Mouse (Mus musculus) spleen, adult 2 months (tissue): ENCODE results near the gene Fam183b.

Source experiments
- CTCF ChIP-seq: fragments of 200-500 bp; IDR thresholded peaks from 2 replicates; pipeline ENCODE4 v1.5.1; 2011; ENCODE audit warnings: mild to moderate bottlenecking, inconsistent platforms; ENCODE audit not compliant: insufficient read depth, insufficient read length, insufficient replicate concordance; ENCODE audit errors: extremely low read depth
- POLR2A ChIP-seq: fragments of 200-500 bp; IDR thresholded peaks from 2 replicates; pipeline ENCODE4 v1.6.1; 2011; ENCODE audit warnings: low read depth, low read length, inconsistent platforms

DNA sequence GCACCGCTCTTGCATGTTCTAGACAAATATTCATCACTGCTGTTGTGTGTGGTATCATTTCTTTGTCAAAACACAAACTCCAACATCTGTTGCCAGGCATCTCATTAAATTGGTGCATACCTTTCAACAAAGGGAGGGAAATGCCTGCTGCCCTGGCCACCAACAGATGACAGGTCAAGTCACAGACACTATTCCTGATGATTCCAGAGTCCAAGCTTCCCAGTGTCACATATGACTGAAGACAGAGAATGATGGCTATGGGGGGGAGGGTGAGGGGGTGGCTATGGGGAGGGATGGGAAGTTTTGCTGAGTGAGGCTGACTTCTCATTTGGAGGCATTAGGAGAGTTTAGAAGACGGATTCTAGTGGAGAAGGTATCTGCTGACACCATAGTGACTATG, 17.6 kb downstream of the Fam183b start:
- TF ChIP-seq CTCF (no peak), POLR2A (no peak)
